Mouse (Mus musculus) thymus, postnatal 14 days (tissue): ENCODE results near the gene Dtl.
A peak's percentile ranks its signal among the peaks of the same experiment; 100 is the strongest.

Experiments
- DNase-seq: peaks from one replicate; pipeline ENCODE4 v3.0.0; 2021

Gene Dtl

GRCm38 (mm10) chr1:191575458-191576247 lies at the start of gene Dtl, which contains the start of gene Ints7:
Gene Dtl (minus strand): TSS chr1:191575544.
Gene Ints7 (plus strand): TSS chr1:191575636.
- peak; percentile 100 for DNase-seq

- DNase-seq = no peak
Measured at GRCm38 (mm10) chr1:191625026-191625425, 49.7 kb upstream of the Dtl start.

- DNase-seq = peak; percentile 25
Measured at GRCm38 (mm10) chr1:191624492-191624891, 49.1 kb upstream of the Dtl start.

- no peak for DNase-seq
Measured at GRCm38 (mm10) chr1:191622801-191623200, 47.5 kb upstream of the Dtl start.

- no peak for DNase-seq
Measured at GRCm38 (mm10) chr1:191621096-191621495, 45.8 kb upstream of the Dtl start.

GRCm38 (mm10) chr1:191618067-191618766 lies 42.9 kb upstream of the Dtl start:
- no peak for DNase-seq

GRCm38 (mm10) chr1:191617589-191617988 lies 42.2 kb upstream of the Dtl start:
- no peak for DNase-seq

- no peak for DNase-seq
Measured at GRCm38 (mm10) chr1:191616245-191616644, 40.9 kb upstream of the Dtl start.

- no peak for DNase-seq
Measured at GRCm38 (mm10) chr1:191612877-191613276, 37.5 kb upstream of the Dtl start.

- DNase-seq = no peak
Measured at GRCm38 (mm10) chr1:191611686-191612085, 36.3 kb upstream of the Dtl start.

- DNase-seq = no peak
Measured at GRCm38 (mm10) chr1:191610357-191610756, 35.0 kb upstream of the Dtl start.

- no peak for DNase-seq
Measured at GRCm38 (mm10) chr1:191609578-191609977, 34.2 kb upstream of the Dtl start.

GRCm38 (mm10) chr1:191609051-191609450 lies 33.7 kb upstream of the Dtl start:
- DNase-seq = no peak

- no peak for DNase-seq
Measured at GRCm38 (mm10) chr1:191604690-191605089, 29.3 kb upstream of the Dtl start.

GRCm38 (mm10) chr1:191599210-191599609 lies 23.9 kb upstream of the Dtl start:
- peak; percentile 38 for DNase-seq

GRCm38 (mm10) chr1:191596076-191596475 lies 20.7 kb upstream of the Dtl start:
- no peak for DNase-seq

- no peak for DNase-seq
Measured at GRCm38 (mm10) chr1:191592016-191592720, 16.8 kb upstream of the Dtl start.

- DNase-seq = no peak
Measured at GRCm38 (mm10) chr1:191588749-191589148, 13.4 kb upstream of the Dtl start.

GRCm38 (mm10) chr1:191587062-191587461 lies 11.7 kb upstream of the Dtl start:
- DNase-seq = no peak

GRCm38 (mm10) chr1:191585704-191586103 lies 10.4 kb upstream of the Dtl start:
- no peak for DNase-seq

GRCm38 (mm10) chr1:191584483-191584882 lies 9.1 kb upstream of the Dtl start:
- no peak for DNase-seq

GRCm38 (mm10) chr1:191583836-191584235 lies 8.5 kb upstream of the Dtl start:
- DNase-seq = no peak

GRCm38 (mm10) chr1:191581641-191582040 lies 6.3 kb upstream of the Dtl start:
- DNase-seq = no peak

GRCm38 (mm10) chr1:191579524-191579923 lies 4.2 kb upstream of the Dtl start:
- no peak for DNase-seq
